Mouse (Mus musculus) megakaryocyte-erythroid progenitor cell, adult 5-6 weeks (primary cell): ENCODE results near the gene Grhl3. TPM values are rescaled to one million over a fixed set of nuclear protein-coding genes. Genes with fewer than 3 reads are reported as not detected.

Experiments
- ATAC-seq: replicated peaks from 2 replicates; pipeline ENCODE4 v1.8.0; 2016; ENCODE audit warnings: mild to moderate bottlenecking, inconsistent platforms; ENCODE audit not compliant: severe bottlenecking, poor library complexity, low FRiP score, low TSS enrichment
- total RNA-seq, 2 experiments: library from RNA; stranded (forward) in 1 of 2; stranded (reverse) in 1 of 2; fragments of 200-1000, 215-1000 nt in 1 of 2; fragments of >200 nt in 1 of 2; fragmentation: Nextera tagmentation in 1 of 2; gene quantifications; 2 replicates each; pipeline ENCODE4 v1.2.3; 2014 to 2017

Gene Grhl3
- total RNA-seq, 2 experiments from 2014 or later = not detected

DNA sequence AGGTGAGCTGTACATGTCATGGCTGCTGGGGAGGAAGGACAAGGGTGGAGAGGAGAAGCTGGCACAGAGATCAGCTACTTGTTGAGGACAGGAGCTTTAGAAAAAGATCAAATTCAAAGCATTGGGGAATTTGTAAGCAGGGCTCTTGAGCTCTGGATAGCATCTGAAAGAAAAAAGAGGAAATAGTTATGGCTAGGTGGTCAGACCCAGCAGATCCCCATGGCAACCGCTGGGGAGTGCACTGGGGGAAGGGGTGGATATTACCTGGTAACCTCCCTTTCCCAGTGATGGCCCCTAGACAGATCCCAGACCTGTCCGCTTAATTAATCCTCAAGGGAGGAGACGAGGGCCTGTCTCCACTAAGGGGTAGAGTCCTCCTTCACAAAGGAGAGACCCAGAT lies 73.6 kb downstream of the Grhl3 start:
- no peak for ATAC-seq

DNA sequence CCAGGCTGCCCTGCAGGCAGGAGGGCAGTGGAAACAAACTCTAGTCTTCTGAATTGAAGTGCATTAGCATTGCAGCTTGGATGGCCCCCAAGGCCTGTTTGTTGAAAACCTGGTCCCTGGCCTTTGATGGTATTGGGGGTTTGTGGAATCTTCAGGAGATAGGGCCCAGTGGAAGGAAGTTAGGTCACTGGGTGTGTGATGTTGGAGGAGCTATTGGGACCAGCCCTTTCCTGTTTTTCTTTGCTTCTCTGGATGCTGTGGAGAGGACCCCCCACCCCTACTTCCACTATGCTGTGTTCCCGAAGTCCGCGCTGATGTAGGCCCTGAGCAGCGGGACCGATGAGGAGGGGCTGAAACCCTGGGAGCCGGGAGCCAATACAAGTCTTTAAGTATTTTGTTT lies 75.3 kb downstream of the Grhl3 start:
- ATAC-seq = no peak

DNA sequence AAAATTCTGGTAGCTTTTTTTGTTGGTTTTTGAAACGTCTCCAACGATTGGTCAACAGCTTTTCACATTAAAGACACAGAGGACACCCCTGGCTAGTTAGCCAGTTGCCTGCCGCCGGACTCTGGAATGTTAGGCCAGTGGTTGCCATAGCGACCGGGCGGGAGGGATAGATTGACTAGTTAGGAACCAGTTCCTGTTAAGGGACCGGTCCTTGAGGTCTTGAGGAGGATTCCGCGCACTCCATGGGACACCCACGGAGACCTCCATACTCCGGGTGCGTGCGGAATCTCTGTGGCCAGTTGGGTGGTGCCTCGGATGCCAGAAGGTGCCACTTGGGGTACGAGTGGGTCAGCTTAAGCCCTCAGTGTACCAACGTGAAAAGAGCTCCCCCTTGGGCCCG lies 77.6 kb downstream of the Grhl3 start:
- no peak for ATAC-seq

GRCm38 (mm10) chr4:135495397-135495791 lies 78.0 kb downstream of the Grhl3 start:
- no peak for ATAC-seq

- peak; percentile 86 for ATAC-seq
Measured at GRCm38 (mm10) chr4:135494521-135495396, 78.7 kb downstream of the Grhl3 start, which contains the start of the genes Stpg1 and Nipal3. Gene Stpg1, plus strand, starts transcription at chr4:135494790. Gene Nipal3, minus strand, starts transcription at chr4:135495038.

- ATAC-seq = 0 out of 2 replicates have a peak, but pooled peaks have one; percentile 24
Measured at GRCm38 (mm10) chr4:135493691-135494520, 79.5 kb downstream of the Grhl3 start.

- ATAC-seq = peak; percentile 31; the same call in 1 of the 2 replicates
Measured at GRCm38 (mm10) chr4:135493271-135493670, 80.2 kb downstream of the Grhl3 start.

Other genes with a start within 250 kb of the Grhl3 start
- gene Srrm1, start 220.3 kb downstream of the Grhl3 start, total RNA-seq (2014; fragmentation: Nextera tagmentation) = 346 and 399 TPM in 2 replicates
- 181 and 189 TPM in 2 replicates for gene Srrm1, start 220.3 kb downstream of the Grhl3 start, total RNA-seq (2017)
- gene Ncmap, start 175.4 kb downstream of the Grhl3 start, total RNA-seq (2014; fragmentation: Nextera tagmentation) = 0.81 TPM in 1 of 2 replicates, not detected in the other
- not detected in 2 replicates for gene Ncmap, start 175.4 kb downstream of the Grhl3 start, total RNA-seq (2017)
- gene Rcan3, start 139.8 kb downstream of the Grhl3 start, total RNA-seq (2014; fragmentation: Nextera tagmentation) = 9.2 and 10.6 TPM in 2 replicates
- 8.6 and 9.3 TPM in 2 replicates for gene Rcan3, start 139.8 kb downstream of the Grhl3 start, total RNA-seq (2017)
- not detected in 2 replicates for gene Stpg1, start 78.8 kb downstream of the Grhl3 start, total RNA-seq (2014; fragmentation: Nextera tagmentation)
- not detected in 2 replicates for gene Stpg1, start 78.8 kb downstream of the Grhl3 start, total RNA-seq (2017)
- gene Nipal3, start 78.6 kb downstream of the Grhl3 start, total RNA-seq (2014; fragmentation: Nextera tagmentation) = 14.5 and 19.2 TPM in 2 replicates
- gene Nipal3, start 78.6 kb downstream of the Grhl3 start, total RNA-seq (2017) = 17.0 and 32.2 TPM in 2 replicates
- gene Ifnlr1, start 112.7 kb upstream of the Grhl3 start, total RNA-seq (2014; fragmentation: Nextera tagmentation) = 0.28 and 1.6 TPM in 2 replicates
- gene Ifnlr1, start 112.7 kb upstream of the Grhl3 start, total RNA-seq (2017) = 0.15 and 0.28 TPM in 2 replicates
- not detected in 2 replicates for gene Il22ra1, start 154.5 kb upstream of the Grhl3 start, total RNA-seq (2014; fragmentation: Nextera tagmentation)
- gene Il22ra1, start 154.5 kb upstream of the Grhl3 start, total RNA-seq (2017) = not detected in 2 replicates
- gene Myom3, start 186.1 kb upstream of the Grhl3 start, total RNA-seq (2014; fragmentation: Nextera tagmentation) = not detected in 2 replicates
- not detected in 2 replicates for gene Myom3, start 186.1 kb upstream of the Grhl3 start, total RNA-seq (2017)